ENCODE assay signal across 7 mouse cellular contexts in the genomic region with DNA sequence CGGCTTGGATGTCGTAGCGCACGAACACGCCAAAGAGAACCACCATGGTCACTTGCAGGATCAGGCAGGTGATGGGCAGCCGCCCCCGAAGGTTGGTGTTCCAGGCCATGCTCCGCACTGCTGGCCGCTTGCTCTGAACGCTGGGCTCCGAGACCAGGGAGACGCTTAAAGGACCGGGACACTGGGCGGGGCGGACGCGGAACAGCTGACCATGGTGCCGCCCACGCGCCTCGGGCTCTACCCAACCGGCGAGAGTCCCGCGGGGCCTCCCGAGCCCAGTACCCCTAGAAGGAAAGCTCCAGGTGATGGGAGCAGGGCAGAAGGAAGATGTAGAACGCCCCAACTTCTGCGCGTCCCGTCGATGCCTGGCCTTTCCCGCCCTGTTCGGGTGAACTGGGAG. TPM values are rescaled to one million over a fixed set of nuclear protein-coding genes. Genes with fewer than 3 reads are reported as not detected.
DNase-seq lines count a peak whose midpoint lies in the region; ATAC-seq and TF ChIP-seq lines count a peak whose summit lies in the region.

TSS of gene Rhcg (minus strand) at position 240 of the 400 bp plus-strand sequence.

- H3K4me2 ChIP-seq in midbrain, postnatal 0 days (ENCODE audit: low read depth, low read length, poor library complexity, severe bottlenecking), result no peak within 1 kb of the TSS
- peak within 1 kb of the TSS; percentile 53 for H3K4me2 ChIP-seq in forebrain, embryonic 13.5 days
- peak within 1 kb of the TSS; percentile 36 for H3K4me2 ChIP-seq in stomach, embryonic 16.5 days (ENCODE audit: low read depth, low read length)

- no peak within 1 kb of the TSS for H3K27ac ChIP-seq in midbrain, embryonic 10.5 days (replicated peaks)
- no peak within 1 kb of the TSS for H3K27ac ChIP-seq in midbrain, postnatal 0 days (ENCODE audit: low read depth, low read length)
- H3K27ac ChIP-seq in forebrain, embryonic 13.5 days, result no peak within 1 kb of the TSS
- H3K27ac ChIP-seq in stomach, embryonic 16.5 days (ENCODE audit: low read length), result no peak within 1 kb of the TSS

- H3K4me3 ChIP-seq in midbrain, embryonic 10.5 days, result peak within 1 kb of the TSS; percentile 40
- H3K4me3 ChIP-seq in midbrain, postnatal 0 days (ENCODE audit: low read depth, low read length), result no peak within 1 kb of the TSS; the same call in 1 of the 2 replicates
- peak within 1 kb of the TSS; percentile 28 for H3K4me3 ChIP-seq in forebrain, embryonic 13.5 days
- H3K4me3 ChIP-seq in stomach, embryonic 16.5 days (replicated peaks; ENCODE audit: low read length), result peak within 1 kb of the TSS; percentile 28

- DNase-seq in midbrain, embryonic 10.5 days (ENCODE audit: low spot score), result no peak
- DNase-seq in midbrain, postnatal 0 days (ENCODE audit: low spot score), result no peak
- DNase-seq in kidney, postnatal 14 days, result peak; percentile 42
- no peak for DNase-seq in cerebellum, adult 8-10 months

- H3K9me3 ChIP-seq in midbrain, embryonic 10.5 days (replicated peaks), result no peaks in the 10 kb centered on the region
- H3K9me3 ChIP-seq in midbrain, postnatal 0 days (ENCODE audit: low read length), result no peaks in the 10 kb centered on the region
- no peaks in the 10 kb centered on the region for H3K9me3 ChIP-seq in forebrain, embryonic 13.5 days (replicated peaks)
- H3K9me3 ChIP-seq in stomach, embryonic 16.5 days (replicated peaks; ENCODE audit: control insufficient read depth, low read length), result no peaks in the 10 kb centered on the region

- H3K27me3 ChIP-seq in midbrain, embryonic 10.5 days (ENCODE audit: low read depth, poor library complexity, severe bottlenecking), result peaks cover 73% of the 10 kb centered on the region
- peaks cover 26% of the 10 kb centered on the region for H3K27me3 ChIP-seq in midbrain, postnatal 0 days (ENCODE audit: insufficient read depth, low read length)
- H3K27me3 ChIP-seq in forebrain, embryonic 13.5 days, result peaks cover 42% of the 10 kb centered on the region
- peaks cover 33% of the 10 kb centered on the region for H3K27me3 ChIP-seq in stomach, embryonic 16.5 days (ENCODE audit: control insufficient read depth, insufficient read depth, low read length)

- no peak for ATAC-seq in midbrain, postnatal 0 days (ENCODE audit: low FRiP score)
- ATAC-seq in forebrain, embryonic 13.5 days, result no peak
- no peak for ATAC-seq in stomach, embryonic 16.5 days (ENCODE audit: insufficient read depth, low FRiP score)
- ATAC-seq in CD4-positive, CD25-positive, alpha-beta regulatory T cell, adult 4 months, result no peak

- H3K36me3 ChIP-seq in midbrain, embryonic 10.5 days, result no peaks in the 10 kb centered on the region
- no peaks in the 10 kb centered on the region for H3K36me3 ChIP-seq in midbrain, postnatal 0 days (ENCODE audit: insufficient read depth, low read length)
- H3K36me3 ChIP-seq in forebrain, embryonic 13.5 days (ENCODE audit: poor library complexity, severe bottlenecking), result no peaks in the 10 kb centered on the region
- H3K36me3 ChIP-seq in stomach, embryonic 16.5 days (ENCODE audit: control insufficient read depth, insufficient read depth, low read length), result no peaks in the 10 kb centered on the region

- TF ChIP-seq CTCF in midbrain, postnatal 0 days (IDR thresholded peaks at IDR 0.05), result no peak

- H3K4me1 ChIP-seq in midbrain, embryonic 10.5 days, result peaks cover 6% of the 10 kb centered on the region
- H3K4me1 ChIP-seq in midbrain, postnatal 0 days (ENCODE audit: insufficient read depth, low read length), result no peaks in the 10 kb centered on the region
- H3K4me1 ChIP-seq in forebrain, embryonic 13.5 days, result peaks cover 13% of the 10 kb centered on the region
- H3K4me1 ChIP-seq in stomach, embryonic 16.5 days (ENCODE audit: control insufficient read depth, insufficient read depth, low read length), result no peaks in the 10 kb centered on the region

- no peak within 1 kb of the TSS for H3K9ac ChIP-seq in midbrain, postnatal 0 days (replicated peaks; ENCODE audit: low read length, poor library complexity, severe bottlenecking)
- H3K9ac ChIP-seq in forebrain, embryonic 13.5 days, result 0 out of 2 replicates have a peak within 1 kb of the TSS, but pooled peaks have one; percentile 45
- H3K9ac ChIP-seq in stomach, embryonic 16.5 days (ENCODE audit: low read length), result no peak within 1 kb of the TSS

- 9% methylated on average over 33 of the region's 33 CpGs for WGBS in midbrain, embryonic 10.5 days
- WGBS in midbrain, postnatal 0 days, result 11% methylated on average over 33 of the region's 33 CpGs
- 10% methylated on average over 33 of the region's 33 CpGs for WGBS in forebrain, embryonic 13.5 days
- 6% methylated on average over 32 of the region's 33 CpGs for WGBS in stomach, embryonic 16.5 days

RNA-seq across cellular contexts. Expression of gene Rhcg, which starts in this region (rescaled TPM):
- polyA plus RNA-seq in midbrain, embryonic 10.5 days (2016; fragmentation: Nextera tagmentation; extraction: Ambion mirVana), result 0.55 and 0.81 TPM in 2 replicates
- total RNA-seq in midbrain, postnatal 0 days (2014; rRNA removed), result 2.2 and 2.6 TPM in 2 replicates
- polyA plus RNA-seq in midbrain, postnatal 0 days (2015; fragmentation: Nextera tagmentation; extraction: Ambion mirVana), result 4.3 and 4.8 TPM in 2 replicates
- 6.2 and 7.5 TPM in 2 replicates for polyA plus RNA-seq in forebrain, embryonic 13.5 days (2015; fragmentation: Nextera tagmentation; extraction: Ambion mirVana)
- polyA plus RNA-seq in stomach, embryonic 16.5 days (2015; fragmentation: Nextera tagmentation; extraction: Ambion mirVana), result 0.35 TPM in 1 of 2 replicates, not detected in the other
- not detected for polyA plus RNA-seq in CD4-positive, CD25-positive, alpha-beta regulatory T cell, adult 4 months (2017; shearing (Covaris generic))
